Mouse (Mus musculus) liver (tissue): ENCODE data around the gene Slc38a11.
A peak's percentile ranks its signal among the peaks of the same experiment; 100 is the strongest.

Experiments used
- DNase-seq: peaks from one replicate; pipeline ENCODE4 v3.0.0-alpha.2; 2020; ENCODE audit warnings: mixed read lengths

The Slc38a11 gene

GRCm38 (mm10) chr2:65321998-65322754 lies 41.7 kb downstream of the Slc38a11 start:
- DNase-seq: no peak

- DNase-seq: no peak
Observed at GRCm38 (mm10) chr2:65320975-65321374, 42.9 kb downstream of the Slc38a11 start.

- no peak for DNase-seq
Observed at GRCm38 (mm10) chr2:65316721-65317120, 47.1 kb downstream of the Slc38a11 start.

- DNase-seq: no peak
Observed at GRCm38 (mm10) chr2:65311250-65311649, 52.6 kb downstream of the Slc38a11 start.

GRCm38 (mm10) chr2:65296541-65296940 lies 67.3 kb downstream of the Slc38a11 start:
- DNase-seq: no peak

GRCm38 (mm10) chr2:65294092-65294491 lies 69.7 kb downstream of the Slc38a11 start:
- no peak for DNase-seq

GRCm38 (mm10) chr2:65293411-65293810 lies 70.4 kb downstream of the Slc38a11 start:
- DNase-seq: no peak

GRCm38 (mm10) chr2:65289721-65290120 lies 74.1 kb downstream of the Slc38a11 start:
- no peak for DNase-seq

- DNase-seq: no peak
Observed at GRCm38 (mm10) chr2:65288696-65289095, 75.1 kb downstream of the Slc38a11 start.

- peak; percentile 23 for DNase-seq
Observed at GRCm38 (mm10) chr2:65285380-65285779, 78.5 kb downstream of the Slc38a11 start.

- DNase-seq: no peak
Observed at GRCm38 (mm10) chr2:65282979-65283378, 80.9 kb downstream of the Slc38a11 start.

GRCm38 (mm10) chr2:65279029-65279690 lies 84.7 kb downstream of the Slc38a11 start:
- DNase-seq: no peak

- DNase-seq: no peak
Observed at GRCm38 (mm10) chr2:65275443-65276061, 88.3 kb downstream of the Slc38a11 start.

- no peak for DNase-seq
Observed at GRCm38 (mm10) chr2:65273910-65274309, 89.9 kb downstream of the Slc38a11 start.

- DNase-seq: no peak
Observed at GRCm38 (mm10) chr2:65268731-65269130, 95.1 kb downstream of the Slc38a11 start.

GRCm38 (mm10) chr2:65267834-65268233 lies 96.0 kb downstream of the Slc38a11 start:
- no peak for DNase-seq

- no peak for DNase-seq
Observed at GRCm38 (mm10) chr2:65266576-65267299, 97.1 kb downstream of the Slc38a11 start.
